Mouse (Mus musculus) mouse embryonic stem cell (cell line): Measurements from ENCODE around the gene Adamts9.

Source experiments
- in situ Hi-C, 2 experiments: fragments of 300-500 bp; cut with MboI; formaldehyde crosslinking; loops; 1 replicate in 1 of 2; 3 replicates in 1 of 2; pipeline ENCODE4 v1.14.3; 2019 to 2020; ENCODE audit warnings: low sequenced_read_pairs in 2 of 2, low pct_unique_long_range_greater_than_20kb in 1 of 2, mixed read lengths in 1 of 2; ENCODE audit not compliant: unreplicated experiment in 1 of 2

Adamts9 gene

DNA sequence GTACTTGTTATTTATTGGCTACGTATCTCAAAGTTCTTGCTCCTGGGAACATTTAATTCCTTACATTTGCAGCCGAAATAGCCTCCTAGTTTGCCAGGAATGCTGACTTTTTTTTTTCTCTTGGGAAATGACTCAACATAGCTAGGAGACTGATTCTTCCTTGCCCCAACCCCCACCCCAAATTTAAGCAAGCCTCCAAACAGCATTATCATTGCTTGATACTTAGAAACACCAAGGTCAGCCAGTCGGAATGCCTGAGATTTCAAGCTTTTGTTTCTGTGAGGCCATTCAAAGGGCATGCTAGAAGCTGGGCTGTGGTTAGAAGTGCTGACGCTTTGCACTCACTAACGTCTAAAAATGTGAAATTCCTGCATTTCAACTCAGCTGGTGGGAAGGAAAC, 115.9 kb downstream of the Adamts9 start:
- in situ Hi-C loops = no loop called here

GRCm38 (mm10) chr6:92826561-92826960, 116.7 kb downstream of the Adamts9 start:
- in situ Hi-C loops = no loop called here

GRCm38 (mm10) chr6:92823991-92824390, 119.3 kb downstream of the Adamts9 start:
- in situ Hi-C loops = no loop called here

GRCm38 (mm10) chr6:92822006-92822405, 121.3 kb downstream of the Adamts9 start:
- in situ Hi-C loops = no loop called here

GRCm38 (mm10) chr6:92821606-92822005, 121.7 kb downstream of the Adamts9 start:
- in situ Hi-C loops = no loop called here

- in situ Hi-C loops = no loop called here
These were observed 125.6 kb downstream of the Adamts9 start for GRCm38 (mm10) chr6:92817661-92818060.

DNA sequence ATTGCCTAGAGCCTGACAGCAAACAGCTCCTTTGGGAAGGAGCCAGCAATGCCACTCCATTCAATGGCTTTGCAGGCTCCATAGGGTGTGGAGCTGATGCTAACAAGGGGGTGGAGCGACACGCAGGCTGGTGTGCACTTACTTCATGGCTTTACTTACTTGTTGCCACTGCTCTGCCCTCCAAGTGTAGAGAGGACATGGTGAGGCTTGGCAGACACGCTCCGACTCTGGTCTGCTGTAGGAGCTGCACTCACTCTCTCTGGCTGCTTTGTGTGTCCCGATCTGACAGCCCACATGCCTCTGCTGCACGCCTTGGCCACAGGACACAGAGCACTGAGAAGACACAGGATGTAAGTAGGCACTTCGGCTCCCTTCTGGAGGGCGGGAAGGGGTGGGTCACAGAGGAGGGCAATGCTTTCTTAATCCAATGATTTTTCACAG, 127.0 kb downstream of the Adamts9 start, which contains the start of gene A730049H05Rik:
Gene A730049H05Rik, plus strand, starts transcription at position 168 of the 441 bp plus-strand sequence.
- in situ Hi-C loops = no loop called here

DNA sequence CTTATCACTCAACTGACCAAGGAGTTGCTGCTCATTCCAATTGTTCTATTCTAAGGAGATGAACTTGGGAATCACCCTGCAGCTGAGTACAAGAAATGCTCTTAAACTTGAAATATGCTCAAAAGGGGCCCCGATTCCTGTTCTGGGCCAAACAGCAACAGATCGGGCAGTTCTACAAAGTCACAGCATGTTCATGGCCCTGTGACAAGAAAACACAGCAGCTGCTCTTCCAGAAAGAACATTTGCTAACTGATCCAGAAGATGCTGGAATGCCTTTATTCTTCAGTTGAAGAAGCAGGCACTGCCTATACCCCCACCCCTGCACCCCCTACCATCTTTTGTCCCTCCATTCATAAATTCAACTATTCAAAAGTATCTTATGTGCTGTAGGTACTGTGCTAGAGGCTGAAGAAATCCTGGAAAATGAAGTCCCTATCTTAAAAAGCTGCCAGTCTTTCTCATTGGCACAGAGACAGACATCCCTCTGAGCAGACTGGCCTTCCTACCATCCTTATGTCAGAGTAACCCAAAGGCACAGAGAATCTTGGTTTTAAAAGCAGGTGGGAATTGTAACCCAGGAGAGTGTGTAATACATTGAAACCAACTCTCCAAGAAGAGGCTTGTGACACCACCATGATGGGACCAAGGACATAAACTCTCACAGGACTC, 130.5 kb downstream of the Adamts9 start:
- in situ Hi-C loops = no loop called here

DNA sequence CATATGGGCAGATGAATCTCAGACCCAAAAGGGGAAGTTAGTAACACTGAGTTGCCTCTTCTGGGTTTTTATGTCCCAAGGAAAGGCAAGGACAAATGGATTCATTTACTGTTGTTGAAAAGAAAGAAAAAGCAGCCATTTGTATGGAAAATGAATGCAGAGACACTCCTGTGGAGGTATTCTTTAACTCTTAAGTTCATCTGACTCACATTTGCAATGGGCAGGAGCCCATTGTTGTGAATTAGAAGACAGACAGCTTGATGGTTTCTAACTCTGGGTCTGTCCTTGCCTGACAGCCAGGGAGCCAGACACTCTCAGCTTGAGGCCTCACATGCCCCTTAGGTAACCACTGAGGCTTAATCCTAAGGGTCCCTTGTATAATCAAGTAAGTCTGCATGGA, 131.7 kb downstream of the Adamts9 start:
- in situ Hi-C loops = no loop called here

- in situ Hi-C loops = no loop called here
These were observed 132.7 kb downstream of the Adamts9 start for GRCm38 (mm10) chr6:92810628-92811027.

DNA sequence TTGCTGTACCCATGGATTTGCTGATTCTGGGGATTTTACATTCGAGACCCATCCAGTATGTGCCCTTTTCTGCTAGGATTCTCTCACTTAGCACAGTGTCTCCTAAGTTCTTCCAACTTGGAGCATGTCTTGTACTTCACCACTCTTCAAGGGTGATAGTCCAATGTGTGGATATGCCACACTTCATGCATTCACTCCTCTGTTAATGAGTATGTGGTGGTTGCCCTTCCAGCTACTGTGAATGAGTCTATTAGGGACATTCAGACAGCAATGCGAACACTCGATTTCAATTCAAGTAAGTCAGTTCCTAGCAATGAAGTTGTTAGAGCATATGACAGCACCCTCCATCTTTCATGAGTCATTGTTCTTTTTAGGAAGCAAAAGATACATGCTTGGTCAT, 133.5 kb downstream of the Adamts9 start:
- in situ Hi-C loops = no loop called here

DNA sequence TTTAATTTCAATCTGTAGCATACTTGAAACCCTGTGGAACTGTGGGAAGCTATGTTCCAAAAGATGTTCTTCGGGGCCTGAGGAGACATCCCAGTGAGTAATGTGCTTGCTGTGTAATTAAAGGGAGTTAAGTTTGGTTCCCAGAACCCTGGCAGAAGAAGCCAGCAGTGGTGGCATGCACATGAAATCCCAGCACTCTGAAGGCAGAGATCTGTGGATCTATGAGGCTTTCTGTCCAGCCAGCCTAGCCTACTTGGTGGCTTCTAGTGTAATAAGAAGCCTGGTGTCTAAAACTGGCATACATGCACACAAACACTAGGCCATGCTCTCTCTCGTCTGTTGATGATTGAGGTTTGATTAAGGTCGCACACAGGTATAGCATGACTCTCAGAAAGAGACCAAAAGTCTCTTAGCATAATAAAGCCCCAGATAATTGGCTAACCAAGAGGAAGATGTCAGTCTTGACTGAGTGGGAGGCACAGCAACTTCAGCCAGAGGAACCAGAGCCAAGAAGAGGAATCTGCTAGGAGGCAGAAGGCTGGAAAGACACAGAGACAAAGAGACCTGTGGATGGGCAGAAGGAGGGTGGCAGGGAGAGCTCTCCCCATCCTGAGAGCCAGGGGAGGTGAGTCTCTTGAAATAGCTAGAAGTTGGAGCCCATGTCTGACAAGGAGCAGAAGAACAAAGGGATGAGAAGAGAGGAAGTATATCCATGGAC, 138.9 kb downstream of the Adamts9 start:
- in situ Hi-C loops = no loop called here

GRCm38 (mm10) chr6:92803213-92803612, 140.1 kb downstream of the Adamts9 start:
- in situ Hi-C loops = no loop called here

- in situ Hi-C loops = no loop called here
These were observed 140.9 kb downstream of the Adamts9 start for GRCm38 (mm10) chr6:92802421-92802820.

GRCm38 (mm10) chr6:92801462-92801861, 141.8 kb downstream of the Adamts9 start:
- in situ Hi-C loops = no loop called here

DNA sequence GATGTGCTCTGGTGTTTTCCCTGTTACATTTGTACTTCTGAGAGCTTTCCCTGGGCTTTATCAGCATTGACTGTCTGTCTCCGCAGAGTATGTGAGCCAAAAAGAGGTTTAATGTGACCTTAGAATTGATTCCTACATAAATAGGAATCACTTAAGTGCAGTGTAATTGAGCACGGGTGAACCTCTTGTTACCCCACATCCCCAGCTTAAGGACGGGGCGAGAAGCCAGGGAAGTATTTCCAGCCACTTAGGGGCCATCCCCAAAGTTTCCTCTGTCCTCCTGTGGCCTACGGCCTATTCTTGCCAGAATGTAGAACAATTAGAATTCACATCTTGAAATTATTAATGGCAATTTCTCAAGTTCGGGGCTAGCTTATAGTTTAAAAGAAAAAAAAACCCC, 149.5 kb downstream of the Adamts9 start:
- in situ Hi-C loops = loop anchor here in 1 of 2 experiments (25.0 kb wide), 2 partner anchors 293 to 943 kb away; no protein-coding TSS in a partner anchor

GRCm38 (mm10) chr6:92787376-92787712, 155.9 kb downstream of the Adamts9 start:
- in situ Hi-C loops = loop anchor here (10.0 to 25.0 kb wide), 3 partner anchors 157 to 950 kb away; partner anchors contain the start of gene Adamts9 (in 1 of the 2)

- in situ Hi-C loops = loop anchor here (10.0 to 25.0 kb wide), 3 partner anchors 158 to 950 kb away; partner anchors contain the start of gene Adamts9 (in 1 of the 2)
These were observed 156.5 kb downstream of the Adamts9 start for GRCm38 (mm10) chr6:92786701-92787375.

- in situ Hi-C loops = loop anchor here (10.0 to 25.0 kb wide), 3 partner anchors 160 to 953 kb away; partner anchors contain the start of gene Adamts9 (in 1 of the 2)
These were observed 158.5 kb downstream of the Adamts9 start for GRCm38 (mm10) chr6:92784782-92785181.
